Mouse (Mus musculus): ENCODE measurements around the gene Nipsnap3b.

Nipsnap3b gene

DNA sequence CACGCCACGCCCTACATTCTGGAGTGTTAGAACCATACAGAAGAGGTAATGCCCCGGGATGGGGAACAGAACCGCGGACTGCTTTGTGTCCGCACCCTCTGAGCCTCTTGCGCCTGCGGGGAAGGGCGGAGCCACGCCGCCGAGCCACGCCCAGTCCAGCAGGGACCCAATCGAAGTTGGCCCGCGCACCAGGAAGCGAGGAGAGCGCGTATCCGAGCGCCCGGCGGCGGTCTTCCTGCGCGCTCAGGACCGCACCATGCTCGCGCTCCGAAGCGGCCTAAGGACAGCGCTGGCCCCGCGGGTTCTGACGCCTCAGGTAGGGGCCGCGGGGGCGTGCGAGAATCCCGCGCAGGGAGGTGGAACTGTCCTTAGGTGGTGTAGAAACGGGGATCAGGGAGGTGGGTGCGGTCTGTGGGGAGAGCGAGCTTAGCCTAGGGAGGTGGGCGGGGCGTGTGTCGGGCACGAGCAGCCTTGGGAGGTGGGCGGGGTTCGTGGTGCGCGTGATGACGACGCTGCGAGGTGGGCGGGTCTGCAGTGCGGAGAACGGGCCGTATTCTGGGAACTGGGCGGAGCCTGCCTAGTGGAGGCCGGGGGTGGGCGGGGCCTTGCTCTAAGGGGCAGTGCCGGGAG is at the start of gene Nipsnap3b:
Gene Nipsnap3b, plus strand, starts transcription at position 149 of the 630 bp plus-strand sequence.
- DNase-seq (ENCODE audit: low spot score in 2 of 2) = peak; percentile 95 to 96

DNA sequence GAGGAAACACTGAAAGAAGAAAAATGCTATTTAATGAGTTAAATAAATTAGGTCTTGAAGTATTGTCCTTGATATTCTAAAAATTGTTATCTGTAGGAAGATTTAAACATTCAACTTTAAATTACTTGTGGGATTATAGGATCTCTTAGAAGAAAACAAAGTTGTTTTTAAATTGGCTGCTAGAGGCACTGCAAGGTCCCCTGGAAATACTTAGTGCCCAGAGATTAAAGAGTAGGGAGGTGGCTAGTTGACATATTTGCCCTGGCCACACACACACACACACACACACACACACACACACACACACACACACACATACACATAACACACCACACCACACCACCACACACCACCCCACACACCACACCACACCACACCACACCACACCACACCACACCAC is 47.4 kb upstream of the Nipsnap3b start, which contains the start of gene Olfr270:
Gene Olfr270, plus strand, starts transcription at position 301 of the 400 bp plus-strand sequence.
- DNase-seq (ENCODE audit: low spot score in 2 of 2) = no peak

DNA sequence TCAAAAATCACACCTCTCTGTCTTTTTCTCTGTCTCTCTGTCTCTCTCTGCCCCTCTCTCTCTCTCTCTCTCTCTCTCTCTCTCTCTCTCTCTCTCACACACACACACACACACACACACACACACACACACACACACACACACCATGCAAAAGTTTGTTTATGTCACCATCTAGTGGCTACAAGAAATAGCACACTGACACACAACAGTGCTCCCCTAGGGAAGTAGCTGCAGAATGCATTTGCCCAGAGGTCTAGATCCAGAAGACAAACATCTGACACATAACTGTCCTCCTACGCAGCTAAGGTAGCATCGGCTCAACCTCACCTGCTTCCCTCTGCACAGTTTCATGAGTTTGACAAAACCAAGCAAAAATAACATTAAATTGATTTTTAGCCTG is 26.5 kb upstream of the Nipsnap3b start:
- DNase-seq (ENCODE audit: low spot score in 2 of 2) = peak in 1 of 2 experiments; percentile 2

DNA sequence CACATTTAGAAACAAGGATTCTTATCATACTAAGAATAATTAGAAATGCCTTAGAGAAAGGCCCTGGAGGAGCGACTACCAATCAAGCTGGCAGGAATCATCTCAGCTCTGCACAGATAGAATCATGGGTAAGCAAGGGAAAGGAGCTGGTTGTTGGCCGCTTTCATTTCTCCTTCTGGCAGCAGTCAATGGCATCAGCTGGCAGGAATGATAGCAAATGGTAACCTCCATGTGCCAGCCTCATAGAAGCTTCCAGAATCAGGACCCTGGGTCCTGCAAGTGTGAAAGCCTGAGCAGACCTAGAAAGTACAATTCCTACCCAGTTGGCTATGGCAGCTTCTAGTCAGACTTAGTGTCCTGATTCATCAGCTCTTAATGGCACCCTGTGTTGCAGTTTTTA is 25.4 kb upstream of the Nipsnap3b start:
- no peak for DNase-seq (ENCODE audit: low spot score in 2 of 2)

DNA sequence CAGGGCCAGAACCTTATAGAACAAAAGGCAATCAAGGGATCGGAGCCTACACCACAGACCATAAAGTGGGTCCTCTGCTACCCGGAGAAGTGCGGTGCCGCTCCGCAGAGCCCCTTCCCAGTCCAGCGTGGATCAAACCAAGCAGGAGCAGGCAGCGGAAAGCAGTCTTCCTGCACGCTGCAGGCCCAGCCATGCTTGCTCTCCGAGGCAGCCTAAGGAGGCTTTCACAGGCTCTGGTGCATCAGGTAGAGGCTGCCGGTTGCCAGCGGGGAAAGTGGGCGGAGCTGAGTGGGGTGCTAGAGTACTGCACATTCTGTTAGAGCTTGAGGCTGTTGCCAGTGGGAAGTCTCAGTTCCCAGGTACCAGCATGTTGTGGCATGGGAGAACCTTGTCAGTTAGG is 22.4 kb upstream of the Nipsnap3b start, which contains the start of gene Nipsnap3a:
Gene Nipsnap3a, plus strand, starts transcription at position 25 of the 400 bp plus-strand sequence.
- no peak for DNase-seq (ENCODE audit: low spot score in 2 of 2)

DNA sequence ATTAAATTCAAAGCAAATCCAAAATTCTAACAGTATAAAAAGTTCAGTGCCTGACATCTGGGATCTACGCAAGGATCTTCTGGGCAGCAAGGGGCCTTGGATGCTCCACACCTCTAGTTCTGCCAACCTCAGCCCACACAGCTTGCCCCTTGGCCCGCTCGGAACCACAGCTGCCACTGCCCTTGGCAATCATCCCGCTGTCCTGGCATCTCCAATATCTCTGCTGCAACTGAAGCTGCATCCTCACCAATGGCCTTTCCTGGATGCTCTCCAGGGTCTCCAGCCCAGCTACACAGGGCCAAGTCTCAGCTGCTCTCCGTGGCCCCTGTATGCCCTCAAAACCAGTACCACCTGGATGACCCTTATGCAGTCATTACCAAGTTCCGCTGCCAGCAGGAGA is 12.2 kb upstream of the Nipsnap3b start:
- DNase-seq (ENCODE audit: low spot score in 2 of 2) = no peak

DNA sequence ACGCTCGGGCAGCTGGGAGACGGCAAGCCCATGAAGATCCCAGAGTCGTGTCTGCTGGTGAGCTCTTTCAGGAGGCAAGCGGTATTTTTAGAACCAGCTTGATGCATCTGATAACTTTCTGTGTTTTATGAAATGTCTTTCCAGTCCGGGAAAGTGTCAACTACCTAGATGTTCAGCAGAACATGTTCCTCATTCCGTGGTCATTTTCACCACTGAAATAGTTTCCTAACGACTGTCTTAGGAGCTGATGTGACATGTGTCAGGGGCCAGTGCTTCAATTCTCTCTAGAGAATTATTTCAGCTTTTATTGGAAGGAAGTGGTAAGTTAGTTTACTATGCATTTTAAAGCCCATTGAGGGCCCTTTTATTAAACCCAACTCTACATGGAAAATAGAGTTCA is 11.5 kb upstream of the Nipsnap3b start:
- DNase-seq (ENCODE audit: low spot score in 2 of 2) = no peak

DNA sequence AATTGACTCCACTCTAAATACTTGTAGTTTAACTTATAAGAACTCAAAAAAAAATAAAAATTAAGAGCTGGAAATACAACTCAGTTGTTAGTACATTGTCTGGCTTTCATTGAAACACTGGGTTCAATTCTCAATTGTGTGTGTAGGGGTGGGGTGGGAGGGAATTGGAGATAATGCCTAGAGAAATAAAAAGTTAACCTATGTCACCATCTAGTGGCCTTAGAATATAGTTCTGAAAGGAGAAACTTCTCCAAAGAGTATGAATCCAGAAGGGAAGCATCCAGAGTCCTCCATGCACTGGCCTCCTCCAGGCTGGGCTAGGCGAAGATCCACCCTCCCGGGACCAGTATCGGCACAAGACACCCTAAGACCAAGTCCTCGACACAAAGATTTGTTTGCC is 2.5 kb upstream of the Nipsnap3b start:
- DNase-seq (ENCODE audit: low spot score in 2 of 2) = no peak

DNA sequence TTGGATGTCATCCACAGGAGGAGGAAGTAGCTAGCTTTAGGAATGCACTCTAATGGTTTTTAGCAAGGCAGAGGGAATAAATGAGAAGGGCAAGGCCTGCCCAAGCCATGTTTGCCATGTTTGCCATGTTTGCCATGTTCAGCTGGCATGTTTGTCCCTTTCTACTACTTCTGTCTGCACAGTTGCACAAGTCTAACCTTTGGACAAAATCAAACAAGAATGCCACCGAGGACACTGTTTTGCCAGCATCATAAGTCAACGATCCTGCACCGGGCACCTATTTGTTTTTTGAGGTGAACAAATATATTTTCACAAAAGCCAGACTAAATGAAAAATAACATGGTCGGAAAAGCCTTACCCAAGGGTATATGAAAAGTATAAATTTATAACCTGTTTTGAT is 1.8 kb upstream of the Nipsnap3b start:
- no peak for DNase-seq (ENCODE audit: low spot score in 2 of 2)

DNA sequence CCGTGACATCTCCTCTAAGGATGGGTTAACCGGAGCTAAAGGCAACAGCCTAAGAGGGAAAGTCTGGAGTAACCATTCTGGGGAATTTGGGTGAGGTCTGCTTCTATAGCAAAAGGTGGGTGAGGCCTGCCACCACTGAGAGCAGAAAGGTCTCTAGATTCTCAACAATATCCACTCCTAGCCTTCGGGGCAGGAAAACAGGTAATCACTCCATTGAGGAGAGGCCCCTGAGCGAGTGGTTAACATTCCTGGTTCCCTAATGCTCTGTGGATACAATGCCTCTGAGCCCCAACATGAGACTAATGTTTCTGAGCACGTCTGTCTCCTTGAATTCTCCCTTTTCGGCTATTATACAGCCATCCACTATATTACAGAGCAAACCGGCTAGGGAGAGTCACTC is 2.7 kb downstream of the Nipsnap3b start:
- DNase-seq (ENCODE audit: low spot score in 2 of 2) = no peak

DNA sequence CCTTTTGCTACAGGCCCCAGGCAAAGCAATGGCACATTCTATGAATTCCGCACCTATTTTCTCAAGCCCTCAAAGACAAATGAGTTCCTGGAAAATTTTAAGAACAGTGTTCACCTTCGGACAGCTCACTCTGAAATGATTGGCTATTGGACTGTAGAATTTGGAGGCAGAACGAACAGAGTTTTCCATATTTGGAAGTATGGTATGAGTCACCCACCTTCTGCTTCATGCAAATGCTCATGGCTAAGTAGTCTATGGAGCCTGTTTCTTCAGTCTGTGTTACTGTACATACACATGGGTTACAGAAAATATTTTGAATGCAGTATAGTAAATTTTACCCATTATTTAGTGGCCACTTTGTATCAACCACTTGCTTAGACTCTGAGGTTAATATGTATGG is 3.3 kb downstream of the Nipsnap3b start:
- no peak for DNase-seq (ENCODE audit: low spot score in 2 of 2)

DNA sequence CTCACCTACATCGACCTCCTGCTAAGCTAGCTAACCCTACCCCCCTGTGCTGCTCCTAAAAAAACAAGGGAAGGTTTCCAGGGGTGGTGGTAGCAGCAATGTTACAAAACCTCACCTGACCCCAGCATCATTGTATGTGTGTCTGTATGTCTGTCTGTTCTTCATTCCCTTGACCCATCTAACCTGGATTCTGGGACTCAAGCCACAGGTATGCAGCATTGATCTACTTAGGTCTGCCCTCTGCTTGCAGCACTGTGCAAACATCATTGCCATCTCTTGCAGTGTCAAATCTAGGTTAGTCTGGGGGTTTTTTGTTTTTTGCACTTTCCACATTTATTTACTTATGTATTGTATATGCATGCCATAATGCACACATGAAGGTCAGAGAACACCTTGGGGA is 6.7 kb downstream of the Nipsnap3b start:
- DNase-seq (ENCODE audit: low spot score in 2 of 2) = no peak

DNA sequence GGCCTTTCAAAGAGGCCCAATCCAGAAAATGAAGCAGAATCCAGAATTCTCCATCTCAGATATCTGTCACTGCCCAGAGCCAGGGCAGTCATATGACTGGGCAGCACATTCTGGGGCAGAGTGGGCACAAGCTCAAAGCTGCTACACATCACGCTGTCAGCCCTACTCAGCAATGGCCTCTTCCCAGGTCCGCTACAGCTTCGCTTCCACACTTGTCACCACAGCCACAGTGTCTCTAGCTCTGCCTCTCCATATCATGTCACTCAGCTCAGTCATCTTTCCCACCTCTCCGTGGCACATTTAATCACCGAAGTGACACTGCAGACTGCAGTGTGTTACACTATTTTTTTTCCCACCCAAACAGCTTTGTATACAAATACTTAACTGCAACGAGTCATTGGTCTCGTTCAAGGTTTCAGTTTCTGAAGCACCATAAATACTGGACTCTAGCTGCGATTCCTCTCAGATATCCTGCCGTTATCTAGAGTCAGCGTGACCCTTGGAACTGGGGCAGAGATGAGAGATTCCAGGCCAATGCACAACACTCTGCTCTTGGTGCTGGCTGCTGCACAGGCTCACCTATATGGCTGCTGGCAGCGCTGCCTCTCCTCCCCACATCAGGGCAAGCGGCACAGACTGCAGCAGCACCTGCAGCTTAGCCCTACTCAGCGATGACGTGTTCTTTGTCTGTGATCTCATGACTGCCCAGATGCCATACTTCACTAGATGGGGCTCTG is 11.7 kb downstream of the Nipsnap3b start:
- no peak for DNase-seq (ENCODE audit: low spot score in 2 of 2)

DNA sequence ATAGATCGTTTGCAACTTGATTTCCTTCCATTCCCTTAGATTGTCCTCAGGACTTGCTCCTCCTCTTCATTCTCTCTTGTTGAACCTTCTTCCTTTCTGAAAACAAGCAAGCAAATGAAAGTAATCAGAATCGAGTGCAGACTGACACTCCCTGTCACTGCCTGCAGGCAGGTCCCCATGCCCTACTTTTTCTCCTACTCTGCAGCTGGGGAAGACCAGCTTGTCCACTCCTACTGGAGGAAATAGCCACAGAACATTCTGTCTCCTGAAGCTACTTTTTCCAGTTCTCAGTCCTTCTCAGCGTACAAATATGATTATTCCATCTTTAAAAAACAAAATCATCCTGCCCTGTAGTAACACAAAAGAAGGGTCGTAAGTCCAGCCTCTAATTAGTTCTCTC is 12.7 kb downstream of the Nipsnap3b start:
- no peak for DNase-seq (ENCODE audit: low spot score in 2 of 2)

DNA sequence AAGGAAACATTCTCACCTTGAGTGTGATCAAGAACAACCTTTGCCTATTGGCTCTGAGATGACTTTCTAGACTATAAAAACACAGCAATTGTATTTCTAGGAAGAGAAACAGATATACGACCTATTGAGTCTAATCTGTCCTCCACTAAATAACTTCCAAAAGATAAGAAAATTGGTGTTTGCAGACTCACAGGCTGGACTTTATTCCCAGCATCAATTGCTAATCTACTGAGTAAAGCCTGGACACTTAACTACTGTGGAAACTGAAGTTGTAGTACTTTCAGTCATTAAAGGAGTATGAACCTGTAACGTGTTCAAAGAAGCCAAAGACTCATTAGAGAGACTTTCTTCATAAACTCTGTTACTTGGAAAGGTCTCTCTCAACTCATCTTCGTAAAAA is 16.1 kb downstream of the Nipsnap3b start:
- no peak for DNase-seq (ENCODE audit: low spot score in 2 of 2)

DNA sequence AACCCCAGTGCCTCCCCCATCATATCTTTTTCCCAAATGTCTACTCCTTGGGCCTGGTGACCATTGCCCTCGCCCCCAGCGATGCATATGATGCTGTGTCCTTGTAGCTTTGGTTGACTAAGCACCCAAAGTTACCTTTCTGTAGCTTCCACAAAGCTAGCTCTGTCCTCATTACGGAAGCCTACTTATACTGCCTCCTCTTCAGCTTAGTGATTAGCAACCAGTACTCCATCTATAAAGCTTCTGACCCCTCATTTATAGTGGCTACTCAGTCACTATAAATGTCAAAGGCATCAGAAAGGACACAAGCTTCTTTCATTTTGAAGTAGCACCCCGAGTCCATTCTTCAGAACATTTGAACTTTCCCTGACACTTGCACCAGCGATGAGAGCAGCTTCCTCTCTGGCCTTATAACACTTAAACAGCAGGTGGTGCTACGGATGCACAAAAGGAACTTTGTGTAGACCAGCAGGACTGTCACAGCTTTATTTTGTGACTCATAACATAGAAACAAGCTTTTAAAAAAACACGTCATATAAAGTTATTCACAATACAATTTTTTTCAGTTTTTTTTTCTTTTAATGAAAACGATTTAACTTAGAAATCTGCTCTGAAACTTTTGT is 18.8 kb downstream of the Nipsnap3b start:
- no peak for DNase-seq (ENCODE audit: low spot score in 2 of 2)

DNA sequence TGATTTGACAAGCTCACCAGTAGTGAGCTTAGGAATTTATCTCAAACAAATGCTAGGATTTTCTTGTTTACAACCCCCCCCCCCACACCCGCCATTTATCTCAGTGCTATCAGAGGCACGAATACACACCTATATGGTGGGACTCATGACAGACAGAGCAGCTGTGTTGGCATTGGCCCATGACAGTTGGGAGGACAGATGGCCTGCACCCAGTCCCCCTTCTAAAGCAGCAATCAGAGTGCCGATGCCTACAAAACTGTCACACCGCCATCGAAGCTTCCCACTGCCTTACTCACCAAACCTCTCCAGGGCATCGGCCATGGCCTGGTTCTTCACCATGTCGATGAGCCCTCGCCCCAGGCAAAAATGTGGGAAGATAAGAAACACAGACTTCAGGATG is 32.1 kb downstream of the Nipsnap3b start:
- no peak for DNase-seq (ENCODE audit: low spot score in 2 of 2)

DNA sequence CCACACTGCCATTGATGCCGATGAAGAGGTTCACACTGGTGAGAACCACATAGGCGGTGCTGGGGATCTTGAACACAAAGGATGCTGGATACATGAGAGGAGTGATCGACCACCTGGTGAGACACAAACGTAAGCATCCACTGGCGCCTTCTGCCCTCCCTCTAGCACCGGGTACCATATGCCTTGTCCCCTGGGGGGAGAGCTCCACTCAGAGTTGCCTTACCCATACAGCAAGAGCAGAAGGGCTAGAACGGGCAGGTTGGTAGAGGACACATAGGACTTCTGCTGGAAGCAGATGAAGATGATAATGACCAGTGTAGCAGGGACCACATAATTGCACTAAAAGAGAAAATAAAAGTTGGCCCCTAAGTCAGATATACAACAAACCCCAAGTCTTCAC is 34.1 kb downstream of the Nipsnap3b start:
- DNase-seq (ENCODE audit: low spot score in 2 of 2) = no peak

DNA sequence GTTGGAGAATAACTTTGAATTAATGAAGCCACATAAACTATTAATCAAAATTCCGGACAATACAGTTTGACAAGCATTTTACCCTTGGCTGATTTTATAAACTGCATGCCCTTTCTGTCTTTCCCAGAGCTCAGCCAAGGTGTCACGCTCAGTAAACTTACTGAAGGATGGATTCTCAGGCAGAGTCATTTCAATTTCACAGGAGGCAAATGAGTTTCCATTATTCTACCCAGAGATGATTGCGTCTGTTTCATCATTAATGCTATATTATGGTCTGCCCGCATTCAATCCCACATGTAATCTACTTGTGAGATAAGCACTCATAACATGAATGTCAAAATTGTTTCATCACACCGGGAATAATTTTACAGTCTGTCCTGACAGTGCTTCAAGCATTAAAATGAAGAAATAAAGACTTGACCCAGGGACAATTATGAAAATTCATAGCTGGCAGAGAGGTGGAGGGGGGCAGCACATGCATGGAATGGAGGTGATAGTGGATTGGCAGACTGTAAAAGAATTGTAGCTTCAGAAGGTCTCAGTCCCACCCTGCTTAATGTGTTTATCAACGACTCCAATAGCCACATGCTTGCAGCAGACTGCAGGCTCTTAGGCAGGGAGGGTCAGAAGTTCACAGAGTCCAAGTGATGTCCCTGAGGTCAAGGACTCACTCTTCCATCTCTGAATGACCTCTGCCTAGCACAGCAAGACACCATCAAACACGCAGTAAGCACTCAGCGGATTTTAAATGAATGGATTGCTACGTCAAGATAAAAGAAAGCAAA is 34.8 kb downstream of the Nipsnap3b start:
- no peak for DNase-seq (ENCODE audit: low spot score in 2 of 2)

DNA sequence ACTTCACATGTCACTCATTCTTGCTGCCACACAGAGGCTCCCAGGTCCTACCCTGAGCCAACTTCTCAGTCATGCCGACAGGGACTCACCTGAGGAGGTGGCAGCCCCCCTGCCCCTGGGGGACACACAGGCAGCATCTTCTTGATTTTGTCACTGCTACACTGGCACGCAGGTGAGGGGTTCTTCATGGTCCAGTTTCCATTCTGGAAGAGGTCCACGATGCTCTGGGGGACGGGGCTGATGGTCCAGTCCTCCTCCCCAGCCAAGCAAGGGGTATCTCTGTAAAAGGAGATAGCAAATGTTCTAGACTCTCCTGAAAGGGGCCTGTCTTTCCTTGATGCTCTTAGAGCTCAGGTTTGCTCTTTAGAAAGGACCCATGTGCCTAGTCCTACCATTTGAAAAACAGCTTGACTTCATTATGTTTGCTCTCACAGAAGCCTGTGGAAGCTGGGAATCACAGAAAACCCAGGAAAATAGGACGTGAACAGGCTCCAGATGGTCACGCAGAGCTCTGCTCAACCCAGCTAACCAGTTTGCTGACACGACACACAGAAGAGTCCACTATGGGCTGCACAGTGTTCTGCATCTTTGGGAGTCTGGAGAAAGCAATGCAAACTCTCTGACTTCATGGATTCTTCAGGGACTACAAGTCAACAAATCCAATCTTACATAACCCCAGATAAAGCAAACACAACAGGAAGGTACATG is 50.8 kb downstream of the Nipsnap3b start:
- DNase-seq (ENCODE audit: low spot score in 2 of 2) = no peak

All from right cerebral cortex, postnatal 36 days (tissue).